Mouse (Mus musculus) testis, adult 2 months (tissue): Measurements from ENCODE around the gene Pheta2. TPM values are rescaled to one million over a fixed set of nuclear protein-coding genes. Genes with fewer than 3 reads are reported as not detected.

Source experiments
- H3K27ac ChIP-seq: fragments of 200-500 bp; 2 replicates; pipeline ENCODE4 v1.5.1; 2012; ENCODE audit warnings: low read depth, low read length; ENCODE audit not compliant: control insufficient read depth, insufficient read depth
- H3K27me3 ChIP-seq: fragments of 200-500 bp; 2 replicates; pipeline ENCODE4 v1.6.1; 2012; ENCODE audit warnings: mild to moderate bottlenecking, low read length, moderate library complexity; ENCODE audit not compliant: control insufficient read depth, insufficient read depth
- H3K36me3 ChIP-seq: fragments of 200-500 bp; 2 replicates; pipeline ENCODE4 v1.6.1; 2012; ENCODE audit warnings: mild to moderate bottlenecking, low read length; ENCODE audit not compliant: control insufficient read depth, insufficient read depth
- H3K4me1 ChIP-seq: fragments of 200-500 bp; 2 replicates; pipeline ENCODE4 v1.6.1; 2012; ENCODE audit warnings: low read length; ENCODE audit not compliant: control insufficient read depth, insufficient read depth
- H3K4me3 ChIP-seq: fragments of 200-500 bp; 2 replicates; pipeline ENCODE4 v1.5.1; 2012; ENCODE audit warnings: low read depth, mild to moderate bottlenecking, low read length, moderate library complexity, mixed read lengths; ENCODE audit not compliant: control insufficient read depth
- CTCF ChIP-seq: fragments of 200-500 bp; IDR thresholded peaks from 2 replicates; pipeline ENCODE4 v1.5.1; 2012; ENCODE audit warnings: low read depth, mild to moderate bottlenecking, inconsistent platforms, low read length, moderate library complexity; ENCODE audit not compliant: control insufficient read depth, insufficient read depth, insufficient replicate concordance
- POLR2A ChIP-seq: fragments of 200-500 bp; IDR thresholded peaks from 2 replicates; pipeline ENCODE4 v1.6.1; 2012; ENCODE audit warnings: low read depth, mild to moderate bottlenecking, inconsistent platforms, low read length, moderate library complexity; ENCODE audit not compliant: control insufficient read depth
- polyA plus RNA-seq: library from polyadenylated mRNA; depleted of rRNA; stranded (reverse); fragments of >200 nt; gene quantifications from 2 replicates; pipeline ENCODE4 v1.2.3, GENCODE M21; 2012

Pheta2 gene
- polyA plus RNA-seq, 1 experiment: 5.5 TPM

DNA sequence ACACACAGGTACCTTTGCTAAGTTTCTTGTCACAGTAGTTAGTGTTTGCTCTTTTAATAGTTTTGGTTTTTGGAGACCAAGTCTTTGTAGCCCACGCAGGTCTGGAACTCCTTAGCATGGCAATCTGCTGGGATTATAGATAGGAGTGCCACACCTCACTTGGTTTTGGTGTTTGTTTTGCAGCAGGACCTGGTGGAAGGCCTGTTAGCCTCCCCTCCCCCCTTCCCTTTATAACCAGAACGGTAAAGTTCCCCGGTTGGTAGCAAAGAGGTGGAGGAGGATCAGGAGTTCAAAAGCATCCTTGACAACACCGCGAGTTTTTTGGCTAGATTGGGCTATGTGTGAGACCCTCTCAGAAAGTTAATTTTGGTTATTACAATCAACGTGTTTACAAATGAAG lies 6.2 kb downstream of the Pheta2 start:
- H3K27ac ChIP-seq: no peak overlapping the region
- no peaks in the 10 kb centered on the region for H3K36me3 ChIP-seq
- no peak overlapping the region for H3K4me3 ChIP-seq

DNA sequence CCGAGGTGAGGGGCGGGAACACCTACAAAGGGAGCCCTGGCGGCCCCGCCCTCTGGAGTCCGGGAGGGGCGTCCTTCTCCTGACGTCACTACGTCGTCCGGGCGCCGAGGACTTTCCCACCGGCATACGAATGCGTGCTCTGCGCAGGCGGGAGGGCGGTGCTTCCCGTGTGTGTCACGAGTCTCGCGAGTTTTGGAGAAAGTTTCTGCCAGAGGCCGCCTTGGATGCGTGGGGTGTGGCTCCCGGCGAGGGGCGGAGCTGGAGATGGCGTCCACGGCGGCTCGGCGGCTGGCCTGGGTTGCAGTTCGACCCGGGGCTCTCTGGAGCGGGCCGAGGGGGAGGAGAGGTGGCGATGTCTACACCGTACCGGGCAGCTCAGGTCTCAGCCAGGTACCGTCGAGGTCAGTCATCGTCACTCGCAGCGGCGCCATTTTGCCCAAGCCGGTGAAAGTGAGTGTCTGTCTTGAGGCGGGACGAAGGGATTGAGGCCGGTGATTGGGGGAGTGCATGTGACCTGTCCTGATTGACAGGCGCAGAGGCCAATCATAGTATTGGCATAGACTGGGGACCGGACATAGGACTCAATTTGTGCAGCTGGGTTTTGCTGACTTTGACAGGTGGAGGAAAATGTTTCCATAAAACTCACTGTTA lies 7.2 kb downstream of the Pheta2 start:
- peak overlapping the region; percentile 78 for H3K27ac ChIP-seq
- no peaks in the 10 kb centered on the region for H3K36me3 ChIP-seq
- H3K4me3 ChIP-seq: peak overlapping the region; percentile 87
- H3K27me3 ChIP-seq: peaks cover 4% of the 10 kb centered on the region; the same call in 1 of the 2 replicates
- H3K4me1 ChIP-seq: peaks cover 21% of the 10 kb centered on the region
- TF ChIP-seq CTCF (no peak), POLR2A (peak; percentile 75)

More for the DNA sequence above, 6.2 kb downstream of the Pheta2 start:
- Histone ChIP-seq H3K4me1 (peaks cover 29% of the 10 kb centered on the region), H3K27me3 (peaks cover 9% of the 10 kb centered on the region)
- TF ChIP-seq POLR2A: no peak
- no peak for TF ChIP-seq CTCF

DNA sequence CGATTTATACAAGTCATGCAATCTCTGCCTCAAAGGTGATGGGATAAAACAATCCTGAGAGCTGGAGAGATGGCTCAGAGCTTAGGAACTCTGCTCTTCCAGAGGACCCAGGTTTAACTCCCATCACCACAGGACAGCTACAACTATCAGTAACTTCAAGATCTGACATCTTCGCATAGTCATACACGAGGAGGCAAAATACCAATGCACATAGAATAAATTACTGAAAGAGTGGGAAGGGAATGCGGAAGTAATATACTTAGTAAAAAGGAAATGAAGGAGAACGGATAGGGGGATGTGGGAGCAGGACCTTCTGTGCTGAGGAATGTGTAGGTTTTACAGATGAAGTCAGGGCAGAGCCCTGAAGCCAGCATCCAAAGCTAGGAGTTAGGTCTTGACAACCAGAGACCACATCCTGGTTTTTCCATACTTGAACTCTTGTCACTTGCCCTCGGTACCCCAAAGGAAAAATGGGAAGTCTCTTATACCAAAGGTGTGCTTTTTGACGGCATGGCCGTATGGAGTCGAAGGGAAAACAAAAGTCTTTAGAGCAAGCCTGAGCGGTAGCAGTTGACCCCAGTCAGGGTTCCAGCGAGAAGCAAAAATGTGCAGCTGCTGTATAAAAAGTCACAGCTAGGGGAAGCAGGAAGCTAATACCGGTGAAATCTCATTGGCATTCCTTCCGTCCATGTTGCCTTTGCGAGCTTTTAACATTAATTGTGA lies 8.0 kb downstream of the Pheta2 start:
- Histone ChIP-seq H3K27me3 (no peaks in the 10 kb centered on the region), H3K4me1 (peaks cover 15% of the 10 kb centered on the region), H3K27ac (no peak overlapping the region), H3K36me3 (no peaks in the 10 kb centered on the region), H3K4me3 (peak overlapping the region; percentile 87; the same call in 1 of the 2 replicates)
- TF ChIP-seq POLR2A: no peak
- no peak for TF ChIP-seq CTCF

- TF ChIP-seq POLR2A (no peak), CTCF (no peak)
- no peaks in the 10 kb centered on the region for H3K36me3 ChIP-seq
- no peak overlapping the region for H3K27ac ChIP-seq
- H3K4me3 ChIP-seq: no peak overlapping the region
- no peaks in the 10 kb centered on the region for H3K27me3 ChIP-seq
- peaks cover 12% of the 10 kb centered on the region for H3K4me1 ChIP-seq
These were observed 8.5 kb downstream of the Pheta2 start for GRCm38 (mm10) chr15:82347303-82347676.

DNA sequence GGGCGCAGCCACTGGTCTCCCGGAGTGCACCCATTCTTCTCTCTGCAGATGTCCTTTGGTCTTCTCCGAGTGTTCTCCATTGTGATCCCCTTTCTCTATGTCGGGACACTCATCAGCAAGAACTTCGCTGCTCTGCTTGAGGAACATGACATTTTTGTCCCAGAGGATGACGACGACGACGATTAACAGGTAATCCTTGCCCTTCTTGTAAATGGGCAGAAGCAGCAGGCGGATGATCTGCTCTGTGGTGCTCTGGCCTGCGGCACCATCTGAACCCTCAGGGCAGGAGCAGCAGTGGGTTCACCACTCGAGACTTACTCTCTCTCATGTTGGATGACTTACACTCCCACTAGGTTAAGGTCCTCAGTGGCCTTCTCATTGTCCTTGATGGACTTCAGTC lies 9.1 kb downstream of the Pheta2 start:
- no peaks in the 10 kb centered on the region for H3K27me3 ChIP-seq
- H3K27ac ChIP-seq: no peak overlapping the region
- H3K4me1 ChIP-seq: peaks cover 12% of the 10 kb centered on the region
- H3K4me3 ChIP-seq: no peak overlapping the region
- H3K36me3 ChIP-seq: no peaks in the 10 kb centered on the region
- no peak for TF ChIP-seq CTCF
- TF ChIP-seq POLR2A: no peak

- no peaks in the 10 kb centered on the region for H3K27me3 ChIP-seq
- H3K36me3 ChIP-seq: no peaks in the 10 kb centered on the region
- H3K4me1 ChIP-seq: peaks cover 7% of the 10 kb centered on the region
- TF ChIP-seq CTCF (no peak), POLR2A (no peak)
- no peak overlapping the region for H3K27ac ChIP-seq
- no peak overlapping the region for H3K4me3 ChIP-seq
These were observed 9.7 kb downstream of the Pheta2 start for GRCm38 (mm10) chr15:82348258-82348998.

DNA sequence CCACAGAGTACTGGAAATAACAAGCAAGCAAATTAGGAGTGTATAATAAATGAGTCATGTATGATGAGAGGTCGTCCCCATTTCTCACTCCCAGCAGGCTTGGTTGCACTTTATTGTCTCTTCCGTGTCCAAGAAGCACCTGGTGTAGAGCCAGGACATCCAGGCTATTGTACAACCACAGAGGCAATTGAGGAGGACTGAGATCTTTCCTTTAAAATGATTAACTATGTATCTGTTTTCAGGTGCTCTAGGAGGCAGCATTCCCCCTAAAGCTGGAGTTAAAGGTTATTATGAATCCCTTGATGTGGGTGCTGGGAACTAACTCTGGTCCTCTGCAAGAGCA lies 10.2 kb downstream of the Pheta2 start:
- H3K36me3 ChIP-seq: no peaks in the 10 kb centered on the region
- no peaks in the 10 kb centered on the region for H3K27me3 ChIP-seq
- H3K27ac ChIP-seq: no peak overlapping the region
- peaks cover 7% of the 10 kb centered on the region for H3K4me1 ChIP-seq
- no peak overlapping the region for H3K4me3 ChIP-seq
- TF ChIP-seq CTCF (no peak), POLR2A (no peak)
